Mouse (Mus musculus): ENCODE measurements around the gene Mybph. TPM values are rescaled to one million over a fixed set of nuclear protein-coding genes. Genes with fewer than 3 reads are reported as not detected.

Mybph gene
- polyA plus RNA-seq (2015; fragmentation: Nextera tagmentation; extraction: Ambion mirVana), result 0.16 and 0.50 TPM in 2 replicates

DNA sequence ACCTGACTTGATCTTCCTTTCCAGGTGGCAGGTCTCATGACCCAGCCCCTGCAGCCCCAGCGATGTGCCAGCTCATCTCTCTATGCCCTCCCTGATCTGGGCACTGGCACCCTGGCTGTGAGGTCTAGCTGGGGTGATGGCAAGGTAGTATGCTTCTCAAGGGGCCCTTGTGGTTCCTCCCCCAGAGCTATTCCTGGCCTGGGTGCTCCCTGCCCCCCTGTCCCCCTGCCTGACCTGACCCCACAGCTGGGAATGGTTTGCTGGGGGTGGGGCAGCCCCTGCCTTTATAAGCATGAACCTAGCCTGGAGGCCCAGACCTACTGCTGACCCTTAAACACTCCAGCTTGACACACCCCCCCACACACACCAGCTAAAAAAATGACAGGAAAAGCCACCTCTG is at the start of gene Mybph:
Mybph (plus strand) TSS at position 323 of the 400 bp plus-strand sequence.
- H3K9me3 ChIP-seq, result no peaks in the 10 kb centered on the region
- H3K27ac ChIP-seq, result no peak within 1 kb of the TSS
- no peaks in the 10 kb centered on the region for H3K36me3 ChIP-seq
- H3K4me1 ChIP-seq, result 0 out of 2 replicates have a peak, but pooled peaks cover 11% of the 10 kb centered on the region
- H3K4me2 ChIP-seq, result no peak within 1 kb of the TSS
- no peak; the same call in 1 of the 2 replicates for ATAC-seq (ENCODE audit: borderline replicate concordance, extremely low read depth, low FRiP score, low TSS enrichment)
- no peak within 1 kb of the TSS for H3K9ac ChIP-seq
- 64% methylated on average over 1 of the region's 1 CpGs for WGBS
- no peak within 1 kb of the TSS for H3K4me3 ChIP-seq
- H3K27me3 ChIP-seq, result peaks cover 4% of the 10 kb centered on the region

DNA sequence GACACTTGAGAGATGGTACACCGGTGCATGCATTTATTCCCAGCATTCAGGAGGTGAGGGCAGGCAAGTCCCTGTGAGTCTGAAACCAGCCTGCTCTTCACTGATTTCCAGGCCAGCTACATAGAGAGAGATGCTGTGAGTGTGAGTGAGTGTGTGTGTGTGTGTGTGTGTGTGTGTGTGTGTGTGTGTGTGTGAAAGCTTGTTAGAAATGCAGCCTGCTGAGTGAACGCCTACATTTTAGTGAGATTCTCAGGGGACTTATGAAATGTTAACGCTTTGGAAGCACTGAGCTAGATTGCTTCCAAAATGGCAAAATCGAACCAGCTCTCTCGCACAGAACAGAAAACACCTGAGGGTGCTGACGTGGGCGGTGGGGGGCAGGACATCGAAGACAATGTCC is 47.2 kb upstream of the Mybph start:
- Histone ChIP-seq H3K36me3 (no peaks in the 10 kb centered on the region), H3K4me2 (no peak overlapping the region), H3K4me3 (no peak overlapping the region), H3K9me3 (no peaks in the 10 kb centered on the region), H3K27ac (no peak overlapping the region), H3K27me3 (no peaks in the 10 kb centered on the region), H3K9ac (no peak overlapping the region), H3K4me1 (no peaks in the 10 kb centered on the region)
- no peak for ATAC-seq (ENCODE audit: borderline replicate concordance, extremely low read depth, low FRiP score, low TSS enrichment)
- 80% methylated on average over 8 of the region's 8 CpGs for WGBS

DNA sequence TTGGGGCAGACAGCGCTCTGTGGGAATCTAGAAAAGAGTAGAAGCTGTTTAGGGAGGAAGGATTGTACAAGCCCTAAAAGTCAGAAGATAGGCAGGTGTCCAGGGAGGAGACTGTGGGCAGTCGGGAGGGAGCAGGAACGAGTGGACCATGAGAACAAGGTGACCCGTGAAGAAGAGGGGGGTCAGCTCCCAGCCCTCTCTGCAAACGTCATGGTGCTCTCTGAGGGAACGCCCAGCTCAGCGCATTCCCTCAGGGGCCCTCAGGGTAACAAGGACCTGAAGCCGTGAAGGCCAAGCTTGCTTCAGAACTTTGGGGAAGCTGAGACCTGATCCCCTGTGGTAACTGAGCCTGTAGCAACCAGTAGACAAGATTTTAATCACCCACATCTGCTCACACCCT is 43.2 kb upstream of the Mybph start:
- no peaks in the 10 kb centered on the region for H3K9me3 ChIP-seq
- H3K4me3 ChIP-seq, result no peak overlapping the region
- H3K27me3 ChIP-seq, result no peaks in the 10 kb centered on the region
- 45% methylated on average over 8 of the region's 8 CpGs for WGBS
- no peak for ATAC-seq (ENCODE audit: borderline replicate concordance, extremely low read depth, low FRiP score, low TSS enrichment)
- H3K27ac ChIP-seq, result no peak overlapping the region
- H3K9ac ChIP-seq, result no peak overlapping the region
- H3K4me1 ChIP-seq, result no peaks in the 10 kb centered on the region
- H3K36me3 ChIP-seq, result no peaks in the 10 kb centered on the region
- no peak overlapping the region for H3K4me2 ChIP-seq

DNA sequence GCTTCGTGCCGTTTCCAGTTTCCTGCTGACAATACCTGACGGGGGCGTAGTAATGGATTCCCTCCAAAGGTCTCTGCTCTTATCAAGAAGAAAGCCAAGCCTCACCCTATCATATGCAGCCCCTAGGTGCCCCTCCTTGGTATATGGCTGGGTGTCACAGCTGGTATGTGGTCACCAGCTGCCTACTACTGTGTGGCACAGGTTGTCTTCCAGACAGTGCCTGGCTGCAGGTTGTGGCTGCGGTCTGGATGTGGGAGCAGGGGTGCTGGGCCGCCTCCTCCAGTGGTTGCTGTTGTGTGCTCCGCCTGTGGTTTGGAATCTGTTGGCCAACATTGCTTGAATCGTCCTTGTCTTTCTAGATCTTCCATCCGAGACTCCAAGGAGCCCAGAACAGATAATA is 42.5 kb upstream of the Mybph start:
- no peaks in the 10 kb centered on the region for H3K27me3 ChIP-seq
- H3K27ac ChIP-seq, result no peak overlapping the region
- no peak overlapping the region for H3K4me3 ChIP-seq
- no peak overlapping the region for H3K9ac ChIP-seq
- WGBS, result 92% methylated on average over 9 of the region's 9 CpGs
- ATAC-seq (ENCODE audit: borderline replicate concordance, extremely low read depth, low FRiP score, low TSS enrichment), result no peak
- no peak overlapping the region for H3K4me2 ChIP-seq
- no peaks in the 10 kb centered on the region for H3K9me3 ChIP-seq
- no peaks in the 10 kb centered on the region for H3K4me1 ChIP-seq
- H3K36me3 ChIP-seq, result no peaks in the 10 kb centered on the region

DNA sequence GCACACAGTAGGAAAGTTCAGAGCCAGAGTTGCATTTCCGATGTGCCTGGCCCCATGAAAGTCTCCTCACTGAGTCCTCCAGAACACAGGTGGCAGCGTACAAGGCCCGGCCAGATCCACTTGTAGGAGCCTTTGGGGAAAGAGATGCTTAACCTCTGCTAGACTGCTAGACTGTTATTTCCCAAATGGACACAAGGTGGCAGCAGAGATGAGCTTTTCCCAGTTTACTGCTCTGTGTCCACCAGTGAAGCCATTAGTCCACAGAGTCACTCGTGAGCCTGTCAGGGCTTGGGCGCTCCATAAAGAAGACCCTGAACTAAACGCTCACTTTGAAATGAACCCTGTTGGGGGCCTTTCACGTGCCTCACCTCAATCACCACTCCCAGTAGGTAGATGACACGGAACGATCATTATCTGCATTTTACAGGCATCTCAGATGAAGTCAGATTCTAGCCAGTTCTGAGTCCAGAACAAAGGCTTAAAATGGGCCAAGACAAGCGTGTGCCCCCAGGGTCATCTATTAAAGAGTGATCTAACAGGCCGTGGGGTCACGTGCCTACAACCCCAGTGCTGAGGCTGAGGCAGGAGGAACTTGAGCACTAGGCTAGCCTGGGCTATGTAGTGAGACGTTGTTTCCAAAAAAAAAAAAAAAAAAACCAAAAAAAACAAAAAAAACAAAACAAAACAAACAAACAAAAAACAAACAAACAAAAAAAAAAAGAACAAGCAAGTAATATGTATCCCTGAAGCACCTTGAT is 41.4 kb upstream of the Mybph start:
- H3K9ac ChIP-seq, result no peak overlapping the region
- H3K36me3 ChIP-seq, result no peaks in the 10 kb centered on the region
- no peaks in the 10 kb centered on the region for H3K27me3 ChIP-seq
- peak; percentile 63; the same call in 1 of the 2 replicates for ATAC-seq (ENCODE audit: borderline replicate concordance, extremely low read depth, low FRiP score, low TSS enrichment)
- H3K4me1 ChIP-seq, result no peaks in the 10 kb centered on the region
- H3K9me3 ChIP-seq, result no peaks in the 10 kb centered on the region
- no peak overlapping the region for H3K4me2 ChIP-seq
- WGBS, result 32% methylated on average over 13 of the region's 13 CpGs
- no peak overlapping the region for H3K4me3 ChIP-seq
- H3K27ac ChIP-seq, result no peak overlapping the region

- Histone ChIP-seq H3K9me3 (no peaks in the 10 kb centered on the region), H3K9ac (no peak overlapping the region), H3K4me3 (no peak overlapping the region), H3K4me1 (no peaks in the 10 kb centered on the region), H3K27me3 (no peaks in the 10 kb centered on the region), H3K27ac (no peak overlapping the region), H3K36me3 (no peaks in the 10 kb centered on the region), H3K4me2 (no peak overlapping the region)
- ATAC-seq (ENCODE audit: borderline replicate concordance, extremely low read depth, low FRiP score, low TSS enrichment), result no peak
- WGBS, result 60% methylated on average over 21 of the region's 21 CpGs
Measured at GRCm38 (mm10) chr1:134152626-134153590, 40.3 kb upstream of the Mybph start.

DNA sequence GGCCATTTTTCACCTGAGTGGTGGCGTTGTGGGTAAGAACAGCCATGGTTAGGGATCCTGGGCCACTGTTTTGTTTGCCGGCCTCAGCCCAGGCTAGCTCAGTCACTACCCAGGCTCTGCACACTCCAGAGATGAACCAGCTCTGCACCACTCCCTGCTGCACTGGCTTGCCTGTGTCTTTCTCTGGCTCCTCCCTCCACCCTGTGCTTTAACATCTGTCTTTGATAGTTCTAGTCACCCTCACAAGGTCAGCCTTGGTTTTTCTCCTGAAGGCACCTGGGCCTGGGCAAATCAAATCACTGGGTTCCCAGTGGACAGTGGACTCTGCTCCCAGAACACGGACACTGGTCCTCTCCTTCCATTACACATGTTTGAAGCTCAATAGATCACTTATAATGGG is 39.1 kb upstream of the Mybph start:
- no peak for ATAC-seq (ENCODE audit: borderline replicate concordance, extremely low read depth, low FRiP score, low TSS enrichment)
- 87% methylated on average over 3 of the region's 3 CpGs for WGBS

DNA sequence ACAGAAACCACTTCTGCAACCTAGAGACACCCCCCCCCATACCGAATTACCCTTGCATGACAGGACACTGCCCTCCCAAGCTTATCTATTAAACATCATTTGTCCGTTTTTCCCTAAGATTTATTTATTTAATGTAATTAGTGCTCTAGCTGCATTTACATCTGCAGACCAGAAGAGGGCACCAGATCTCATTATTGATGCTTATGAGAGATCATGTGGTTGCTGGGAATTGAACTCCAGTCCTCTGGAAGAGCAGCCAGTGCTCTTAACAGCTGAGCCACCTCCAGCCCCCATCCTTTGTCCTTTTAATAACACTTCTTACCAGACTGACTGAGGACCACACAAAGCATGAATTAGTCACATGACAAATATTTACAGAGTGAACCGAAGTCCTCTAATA is 38.6 kb upstream of the Mybph start:
- Histone ChIP-seq H3K36me3 (no peaks in the 10 kb centered on the region), H3K4me1 (no peaks in the 10 kb centered on the region), H3K9me3 (no peaks in the 10 kb centered on the region), H3K9ac (no peak overlapping the region), H3K27me3 (no peaks in the 10 kb centered on the region), H3K4me3 (no peak overlapping the region), H3K27ac (no peak overlapping the region), H3K4me2 (no peak overlapping the region)
- no peak for ATAC-seq (ENCODE audit: borderline replicate concordance, extremely low read depth, low FRiP score, low TSS enrichment)
- WGBS, result 57% methylated on average over 3 of the region's 3 CpGs

More for the DNA sequence above, 39.1 kb upstream of the Mybph start:
- no peaks in the 10 kb centered on the region for H3K27me3 ChIP-seq
- no peaks in the 10 kb centered on the region for H3K36me3 ChIP-seq
- no peak overlapping the region for H3K4me3 ChIP-seq
- no peak overlapping the region for H3K4me2 ChIP-seq
- no peak overlapping the region for H3K9ac ChIP-seq
- H3K27ac ChIP-seq, result no peak overlapping the region
- H3K4me1 ChIP-seq, result no peaks in the 10 kb centered on the region
- no peaks in the 10 kb centered on the region for H3K9me3 ChIP-seq

DNA sequence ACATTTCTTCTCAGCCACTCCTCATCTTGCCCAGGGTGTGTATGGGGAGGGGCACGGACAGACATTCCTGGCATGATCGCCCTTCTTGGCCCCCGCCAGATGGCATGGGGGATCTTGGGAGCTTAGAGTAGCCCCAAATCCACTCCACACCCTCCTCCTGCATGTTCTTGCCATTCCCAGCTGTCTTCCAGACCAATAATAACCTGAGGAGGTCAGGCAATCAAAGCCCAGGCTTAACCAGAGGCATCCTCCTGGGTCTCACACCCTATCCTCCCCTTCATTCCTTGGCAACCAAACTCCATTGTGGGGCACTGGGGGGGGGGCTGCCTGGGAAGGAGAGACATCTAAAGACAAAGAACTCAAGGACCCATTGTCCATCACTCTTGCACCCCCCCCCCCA is 32.8 kb upstream of the Mybph start:
- no peaks in the 10 kb centered on the region for H3K27me3 ChIP-seq
- H3K27ac ChIP-seq, result no peak overlapping the region
- 77% methylated on average over 3 of the region's 3 CpGs for WGBS
- H3K4me2 ChIP-seq, result no peak overlapping the region
- no peak overlapping the region for H3K9ac ChIP-seq
- H3K4me1 ChIP-seq, result no peaks in the 10 kb centered on the region
- no peaks in the 10 kb centered on the region for H3K36me3 ChIP-seq
- no peak for ATAC-seq (ENCODE audit: borderline replicate concordance, extremely low read depth, low FRiP score, low TSS enrichment)
- no peak overlapping the region for H3K4me3 ChIP-seq
- H3K9me3 ChIP-seq, result no peaks in the 10 kb centered on the region

DNA sequence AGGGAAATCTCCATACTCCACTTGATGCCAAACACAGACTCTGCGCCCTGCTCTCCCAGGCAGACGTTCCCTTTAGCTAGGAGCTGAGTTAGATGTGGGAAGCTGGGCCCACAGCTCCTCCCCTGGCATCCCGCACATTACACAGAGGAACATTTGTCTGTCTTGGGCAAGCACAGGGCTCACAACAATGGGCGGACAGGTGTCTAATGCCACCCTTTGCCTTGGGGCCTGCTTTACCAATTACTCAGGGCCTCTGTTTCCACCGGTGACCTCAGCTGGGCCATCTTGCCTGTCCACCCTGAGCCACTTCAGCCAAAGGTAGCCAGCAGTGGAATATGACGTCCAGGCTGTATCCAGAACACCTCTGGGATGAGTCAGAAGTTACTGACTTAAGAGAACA is 31.8 kb upstream of the Mybph start:
- H3K4me2 ChIP-seq, result no peak overlapping the region
- no peak for ATAC-seq (ENCODE audit: borderline replicate concordance, extremely low read depth, low FRiP score, low TSS enrichment)
- H3K9me3 ChIP-seq, result no peaks in the 10 kb centered on the region
- no peak overlapping the region for H3K9ac ChIP-seq
- H3K27me3 ChIP-seq, result no peaks in the 10 kb centered on the region
- no peak overlapping the region for H3K27ac ChIP-seq
- WGBS, result 68% methylated on average over 6 of the region's 6 CpGs
- H3K4me3 ChIP-seq, result no peak overlapping the region
- H3K4me1 ChIP-seq, result no peaks in the 10 kb centered on the region
- no peaks in the 10 kb centered on the region for H3K36me3 ChIP-seq

DNA sequence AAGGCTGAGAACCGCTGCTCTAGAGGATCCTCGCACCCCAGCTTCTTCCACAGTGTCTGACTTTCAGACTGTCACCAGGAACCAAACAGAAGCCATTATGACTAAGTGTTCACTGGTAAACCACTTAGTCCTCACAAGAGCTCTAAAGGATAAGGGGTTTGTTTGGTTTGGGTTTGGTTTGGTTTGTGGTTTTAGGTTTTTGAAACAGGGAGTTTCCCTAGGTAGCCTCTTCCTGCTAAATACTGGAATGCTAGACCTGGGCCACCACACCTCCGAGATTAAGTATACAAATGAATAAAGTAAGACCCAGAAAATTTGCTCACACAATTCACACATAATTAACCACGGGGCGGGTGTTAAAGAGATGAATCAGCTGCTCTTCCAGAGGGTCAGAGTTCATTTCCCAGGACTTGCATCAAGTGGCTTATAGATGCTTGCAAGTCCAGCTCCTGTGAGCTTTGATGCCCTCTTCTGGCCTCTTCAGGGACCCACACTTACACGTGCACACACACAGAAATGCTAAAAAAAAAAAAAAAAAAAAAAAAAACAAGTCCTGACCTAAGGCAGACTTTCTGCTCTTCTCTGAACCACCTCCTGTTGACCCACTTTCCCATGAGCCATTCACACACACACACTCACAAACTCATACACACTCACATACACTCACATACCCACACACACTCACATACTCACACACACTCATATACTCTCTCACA is 30.6 kb upstream of the Mybph start:
- WGBS, result 63% methylated on average over 6 of the region's 6 CpGs
- Histone ChIP-seq H3K36me3 (no peaks in the 10 kb centered on the region), H3K27me3 (no peaks in the 10 kb centered on the region), H3K9ac (no peak overlapping the region), H3K4me2 (no peak overlapping the region), H3K27ac (no peak overlapping the region), H3K4me1 (no peaks in the 10 kb centered on the region), H3K4me3 (no peak overlapping the region), H3K9me3 (no peaks in the 10 kb centered on the region)
- no peak for ATAC-seq (ENCODE audit: borderline replicate concordance, extremely low read depth, low FRiP score, low TSS enrichment)

All from lung, embryonic 15.5 days (tissue).